Mouse (Mus musculus): ENCODE measurements around the gene Tex2. TPM values are rescaled to one million over a fixed set of nuclear protein-coding genes. Genes with fewer than 3 reads are reported as not detected.
"Not testable (repeated sequence)": the region's sequence is repeated elsewhere in the genome, so short reads cannot be mapped to it uniquely, and the experiment has no call there.

Tex2 gene
- polyA plus RNA-seq, 1 experiment from 2014 or later = 7.8 TPM

DNA sequence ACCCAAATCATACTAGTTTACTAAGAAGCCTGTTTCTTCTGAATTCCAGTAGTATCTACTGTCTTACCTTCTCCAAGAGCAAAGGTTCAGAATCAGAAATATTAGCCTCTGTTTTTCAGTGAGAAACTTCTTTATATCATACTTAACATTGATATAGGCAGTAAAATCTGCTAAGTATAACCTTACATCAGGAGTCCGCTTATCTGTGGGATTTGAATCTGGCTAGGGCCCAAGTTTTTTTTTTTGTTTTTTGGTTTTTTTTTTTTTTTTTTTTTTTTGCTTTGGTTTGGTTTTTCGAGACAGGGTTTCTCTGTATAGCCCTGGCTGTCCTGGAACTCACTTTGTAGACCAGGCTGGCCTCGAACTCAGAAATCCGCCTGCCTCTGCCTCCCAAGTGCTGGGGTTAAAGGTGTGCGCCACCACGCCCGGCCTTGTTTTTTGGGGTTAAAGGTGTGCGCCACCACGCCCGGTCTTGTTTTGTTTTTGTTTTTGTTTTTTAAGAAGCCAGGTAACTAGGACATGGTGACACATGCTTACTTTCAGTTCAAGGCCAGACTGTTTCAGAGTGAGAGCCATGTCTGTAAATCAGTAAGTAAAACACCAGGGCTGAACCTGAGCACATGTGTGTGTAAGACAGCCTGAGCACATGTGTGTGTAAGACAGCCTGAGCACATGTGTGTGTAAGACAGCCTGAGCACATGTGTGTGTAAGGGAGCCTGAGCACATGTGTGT lies 35.4 kb downstream of the Tex2 start:
- H3K9ac ChIP-seq (replicated peaks); H3K4me2 ChIP-seq: not testable (repeated sequence)

GRCm38 (mm10) chr11:106574456-106574855 lies 38.8 kb downstream of the Tex2 start:
- no peak for ATAC-seq (ENCODE audit: insufficient number of reproducible peaks, insufficient read depth, low FRiP score, low TSS enrichment, low read depth)
- no peak overlapping the region for H3K9ac ChIP-seq (replicated peaks)

More for the DNA sequence above, 35.4 kb downstream of the Tex2 start:
- 95% methylated on average over 9 of the region's 10 CpGs for WGBS
- H3K4me3 ChIP-seq (replicated peaks); H3K27ac ChIP-seq; H3K27me3 ChIP-seq; ATAC-seq (ENCODE audit: insufficient number of reproducible peaks, insufficient read depth, low FRiP score, low TSS enrichment, low read depth); H3K36me3 ChIP-seq; H3K9me3 ChIP-seq: not testable (repeated sequence)
- peaks cover 12% of the 10 kb centered on the region for H3K4me1 ChIP-seq (replicated peaks)

DNA sequence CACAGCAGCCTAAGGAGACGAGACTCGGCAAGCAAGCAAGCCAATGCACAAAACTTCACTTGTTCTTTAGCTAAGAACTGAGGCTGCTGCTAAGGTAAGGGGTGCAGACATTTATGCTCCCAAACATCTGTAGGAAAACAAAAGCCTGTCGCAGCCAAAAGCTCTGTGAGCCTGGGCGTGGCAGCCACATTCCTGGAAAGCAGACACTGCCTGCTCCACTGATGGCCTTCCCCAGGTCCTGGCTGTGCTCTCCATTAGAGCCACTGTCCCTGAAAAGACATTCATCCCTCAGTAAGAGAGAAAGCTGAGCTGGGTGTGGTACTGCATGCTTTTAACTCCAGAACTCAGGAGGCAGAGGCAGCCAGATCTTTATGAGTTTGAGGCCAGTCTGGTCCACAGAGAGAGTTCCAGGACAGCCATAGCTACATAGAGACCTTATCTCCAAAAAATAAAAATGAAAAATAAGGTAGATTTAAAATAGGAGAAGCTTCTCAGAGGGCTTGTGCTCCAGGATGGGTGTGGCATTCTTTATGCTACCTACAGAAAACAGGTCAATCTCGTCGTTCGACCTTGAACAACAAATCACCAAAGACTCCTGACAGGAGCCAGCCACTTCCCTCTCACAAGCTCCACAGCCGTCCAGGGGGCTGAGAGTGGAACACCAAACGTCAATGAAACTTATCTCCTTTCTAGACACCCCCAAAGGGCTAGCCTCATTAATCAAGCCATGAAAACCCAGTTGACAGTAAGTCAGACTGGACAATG lies 39.6 kb downstream of the Tex2 start:
- no peak for ATAC-seq (ENCODE audit: insufficient number of reproducible peaks, insufficient read depth, low FRiP score, low TSS enrichment, low read depth)
- 52% methylated on average over 9 of the region's 9 CpGs for whole genome bisulfite sequencing
- no peaks in the 10 kb centered on the region for H3K36me3 ChIP-seq
- H3K27ac ChIP-seq = peak overlapping the region; percentile 31; the same call in 1 of the 2 replicates
- no peak overlapping the region for H3K4me2 ChIP-seq
- H3K9ac ChIP-seq (replicated peaks) = no peak overlapping the region
- H3K9me3 ChIP-seq = no peaks in the 10 kb centered on the region
- no peaks in the 10 kb centered on the region for H3K27me3 ChIP-seq
- peaks cover 29% of the 10 kb centered on the region for H3K4me1 ChIP-seq (replicated peaks)
- H3K4me3 ChIP-seq (replicated peaks) = no peak overlapping the region

More at GRCm38 (mm10) chr11:106574456-106574855, 38.8 kb downstream of the Tex2 start:
- H3K4me1 ChIP-seq (replicated peaks) = peaks cover 29% of the 10 kb centered on the region
- no peak overlapping the region for H3K4me3 ChIP-seq (replicated peaks)
- H3K36me3 ChIP-seq = no peaks in the 10 kb centered on the region
- WGBS = 84% methylated on average over 9 of the region's 9 CpGs
- no peak overlapping the region for H3K27ac ChIP-seq
- no peak overlapping the region for H3K4me2 ChIP-seq
- no peaks in the 10 kb centered on the region for H3K9me3 ChIP-seq
- no peaks in the 10 kb centered on the region for H3K27me3 ChIP-seq

GRCm38 (mm10) chr11:106572958-106573357 lies 40.3 kb downstream of the Tex2 start:
- Histone ChIP-seq H3K4me2 (no peak overlapping the region), H3K36me3 (peaks cover 5% of the 10 kb centered on the region), H3K27me3 (no peaks in the 10 kb centered on the region), H3K9me3 (no peaks in the 10 kb centered on the region), H3K4me1 (replicated peaks) (peaks cover 29% of the 10 kb centered on the region), H3K27ac (peak overlapping the region; percentile 31; the same call in 1 of the 2 replicates), H3K9ac (replicated peaks) (no peak overlapping the region), H3K4me3 (replicated peaks) (no peak overlapping the region)
- ATAC-seq (ENCODE audit: insufficient number of reproducible peaks, insufficient read depth, low FRiP score, low TSS enrichment, low read depth) = no peak
- 71% methylated on average over 9 of the region's 9 CpGs for WGBS

GRCm38 (mm10) chr11:106572020-106572782 lies 41.0 kb downstream of the Tex2 start:
- H3K36me3 ChIP-seq = peaks cover 13% of the 10 kb centered on the region
- H3K9ac ChIP-seq (replicated peaks) = no peak overlapping the region
- H3K9me3 ChIP-seq = no peaks in the 10 kb centered on the region
- H3K4me2 ChIP-seq = 0 out of 2 replicates have a peak overlapping the region, but pooled peaks have one; percentile 6
- peaks cover 29% of the 10 kb centered on the region for H3K4me1 ChIP-seq (replicated peaks)
- no peak overlapping the region for H3K4me3 ChIP-seq (replicated peaks)
- ATAC-seq (ENCODE audit: insufficient number of reproducible peaks, insufficient read depth, low FRiP score, low TSS enrichment, low read depth) = no peak
- peak overlapping the region; percentile 50; the same call in 1 of the 2 replicates for H3K27ac ChIP-seq
- no peaks in the 10 kb centered on the region for H3K27me3 ChIP-seq
- 23% methylated on average over 15 of the region's 15 CpGs for WGBS

GRCm38 (mm10) chr11:106571026-106571983 lies 41.9 kb downstream of the Tex2 start:
- no peak overlapping the region for H3K4me2 ChIP-seq
- H3K36me3 ChIP-seq = peaks cover 21% of the 10 kb centered on the region
- peak overlapping the region; percentile 50; the same call in 1 of the 2 replicates for H3K27ac ChIP-seq
- H3K9ac ChIP-seq (replicated peaks) = no peak overlapping the region
- no peaks in the 10 kb centered on the region for H3K27me3 ChIP-seq
- no peaks in the 10 kb centered on the region for H3K9me3 ChIP-seq
- WGBS = 74% methylated on average over 11 of the region's 11 CpGs
- H3K4me3 ChIP-seq (replicated peaks) = no peak overlapping the region
- ATAC-seq (ENCODE audit: insufficient number of reproducible peaks, insufficient read depth, low FRiP score, low TSS enrichment, low read depth) = no peak
- H3K4me1 ChIP-seq (replicated peaks) = peaks cover 29% of the 10 kb centered on the region

DNA sequence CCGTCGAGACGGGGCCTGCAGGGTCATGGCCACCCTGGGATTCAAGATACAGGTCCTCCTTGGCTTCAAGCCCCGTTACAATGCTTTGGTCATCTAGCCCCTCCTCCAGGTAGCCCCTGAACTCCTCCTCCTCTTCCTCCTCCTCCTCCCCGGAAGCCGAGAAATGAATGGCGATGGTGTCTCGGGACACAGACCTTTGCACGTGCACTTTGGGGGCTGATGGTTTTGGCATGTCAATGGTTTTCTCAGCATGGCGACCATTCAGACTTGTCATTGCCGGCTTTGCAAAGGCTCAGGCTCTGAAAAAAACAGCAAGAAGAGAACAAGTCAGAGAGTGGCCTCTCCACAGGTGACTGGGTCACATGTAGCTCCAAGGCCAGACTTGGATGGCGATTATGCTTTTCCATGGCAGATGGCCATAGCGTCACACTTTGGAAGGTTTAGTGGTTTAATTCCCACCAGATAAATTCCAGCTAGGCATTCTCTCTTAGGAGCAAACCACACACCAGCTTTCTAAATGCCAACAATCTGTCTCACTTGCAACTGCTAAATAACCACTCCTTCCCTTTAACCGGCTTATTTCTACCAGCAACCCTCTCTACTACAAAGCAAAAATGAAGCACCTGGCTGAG lies 44.8 kb downstream of the Tex2 start:
- peaks cover 25% of the 10 kb centered on the region for H3K36me3 ChIP-seq
- H3K9me3 ChIP-seq = no peaks in the 10 kb centered on the region
- no peak for ATAC-seq (ENCODE audit: insufficient number of reproducible peaks, insufficient read depth, low FRiP score, low TSS enrichment, low read depth)
- WGBS = 90% methylated on average over 14 of the region's 14 CpGs
- H3K9ac ChIP-seq (replicated peaks) = no peak overlapping the region
- no peak overlapping the region for H3K4me3 ChIP-seq (replicated peaks)
- H3K4me1 ChIP-seq (replicated peaks) = peaks cover 25% of the 10 kb centered on the region
- no peak overlapping the region for H3K27ac ChIP-seq
- H3K27me3 ChIP-seq = no peaks in the 10 kb centered on the region
- H3K4me2 ChIP-seq = no peak overlapping the region

DNA sequence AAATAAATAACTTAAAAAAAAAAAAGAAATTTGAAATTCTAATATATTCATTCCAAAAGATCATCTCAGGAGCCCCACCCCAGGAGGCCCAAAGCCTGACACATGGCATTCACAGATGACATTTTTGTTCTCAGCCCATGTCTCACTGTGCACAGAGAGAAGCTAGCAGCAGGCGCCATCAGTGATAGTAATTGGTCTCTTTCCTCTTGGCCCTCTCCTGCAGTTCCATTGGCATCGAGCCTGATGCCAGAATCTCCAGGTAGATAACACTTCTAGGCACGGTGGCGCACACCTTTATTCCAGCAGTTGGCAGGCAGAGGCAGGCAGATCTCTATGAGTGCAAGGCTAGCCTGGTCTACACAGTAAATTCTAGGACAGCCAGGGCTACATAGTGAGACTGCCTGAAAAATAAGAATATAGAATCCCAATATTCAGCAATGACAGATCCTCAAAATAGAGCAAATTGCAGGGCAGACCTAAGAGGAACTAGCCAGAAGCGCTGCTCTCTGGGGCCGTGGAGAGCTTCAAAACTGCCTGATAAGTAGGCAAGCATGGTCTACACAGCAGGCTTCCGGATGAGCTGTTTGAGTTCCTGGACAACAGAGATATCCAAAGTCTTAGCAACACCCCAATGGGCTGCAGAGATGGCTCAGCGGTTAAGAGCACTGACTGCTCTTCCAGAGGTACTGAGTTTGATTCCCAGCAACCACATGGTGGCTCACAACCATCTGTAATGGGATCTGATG lies 47.0 kb downstream of the Tex2 start:
- Histone ChIP-seq H3K9ac (replicated peaks) (no peak overlapping the region), H3K27me3 (no peaks in the 10 kb centered on the region), H3K9me3 (no peaks in the 10 kb centered on the region), H3K4me1 (replicated peaks) (peaks cover 3% of the 10 kb centered on the region; the same call in 1 of the 2 replicates), H3K36me3 (peaks cover 25% of the 10 kb centered on the region), H3K27ac (no peak overlapping the region), H3K4me3 (replicated peaks) (no peak overlapping the region), H3K4me2 (no peak overlapping the region)
- whole genome bisulfite sequencing = 98% methylated on average over 8 of the region's 8 CpGs
- no peak for ATAC-seq (ENCODE audit: insufficient number of reproducible peaks, insufficient read depth, low FRiP score, low TSS enrichment, low read depth)

GRCm38 (mm10) chr11:106564261-106564660 lies 49.0 kb downstream of the Tex2 start:
- WGBS = 78% methylated on average over 12 of the region's 12 CpGs
- H3K4me2 ChIP-seq = no peak overlapping the region
- H3K9ac ChIP-seq (replicated peaks) = no peak overlapping the region
- H3K4me1 ChIP-seq (replicated peaks) = peaks cover 2% of the 10 kb centered on the region; the same call in 1 of the 2 replicates
- H3K36me3 ChIP-seq = peaks cover 25% of the 10 kb centered on the region
- no peak overlapping the region for H3K27ac ChIP-seq
- H3K27me3 ChIP-seq = no peaks in the 10 kb centered on the region
- no peak overlapping the region for H3K4me3 ChIP-seq (replicated peaks)
- no peak for ATAC-seq (ENCODE audit: insufficient number of reproducible peaks, insufficient read depth, low FRiP score, low TSS enrichment, low read depth)
- H3K9me3 ChIP-seq = no peaks in the 10 kb centered on the region

All from limb, embryonic 12.5 days (tissue).